Mouse (Mus musculus) R1 (cell line): ENCODE measurements around the gene Hnf1b.
A peak's percentile ranks its signal among the peaks of the same experiment; 100 is the strongest.

Source experiments
- DNase-seq: peaks from one replicate; pipeline ENCODE4 v3.0.0-alpha.2; 2018; ENCODE audit warnings: low read depth, low spot score

The Hnf1b gene

GRCm38 (mm10) chr11:83852501-83853211 lies 2.8 kb downstream of the Hnf1b start:
- peak; percentile 20 for DNase-seq

- peak; percentile 47 for DNase-seq
Measured at GRCm38 (mm10) chr11:83853221-83853792, 3.4 kb downstream of the Hnf1b start.

- DNase-seq: no peak
Measured at GRCm38 (mm10) chr11:83854091-83854490, 4.2 kb downstream of the Hnf1b start.

GRCm38 (mm10) chr11:83854707-83855106 lies 4.8 kb downstream of the Hnf1b start:
- DNase-seq: no peak

- no peak for DNase-seq
Measured at GRCm38 (mm10) chr11:83857256-83857655, 7.4 kb downstream of the Hnf1b start.

- peak; percentile 66 for DNase-seq
Measured at GRCm38 (mm10) chr11:83865286-83865685, 15.4 kb downstream of the Hnf1b start.

GRCm38 (mm10) chr11:83867571-83867970 lies 17.7 kb downstream of the Hnf1b start:
- no peak for DNase-seq

- DNase-seq: no peak
Measured at GRCm38 (mm10) chr11:83869147-83869546, 19.3 kb downstream of the Hnf1b start.

- no peak for DNase-seq
Measured at GRCm38 (mm10) chr11:83869686-83870085, 19.8 kb downstream of the Hnf1b start.

- no peak for DNase-seq
Measured at GRCm38 (mm10) chr11:83871780-83872554, 22.1 kb downstream of the Hnf1b start.

GRCm38 (mm10) chr11:83873509-83873908 lies 23.6 kb downstream of the Hnf1b start:
- no peak for DNase-seq

GRCm38 (mm10) chr11:83876630-83877029 lies 26.8 kb downstream of the Hnf1b start:
- no peak for DNase-seq

GRCm38 (mm10) chr11:83877765-83878164 lies 27.9 kb downstream of the Hnf1b start:
- no peak for DNase-seq

GRCm38 (mm10) chr11:83878417-83878952 lies 28.6 kb downstream of the Hnf1b start:
- no peak for DNase-seq

GRCm38 (mm10) chr11:83879130-83879529 lies 29.3 kb downstream of the Hnf1b start:
- DNase-seq: no peak

GRCm38 (mm10) chr11:83881438-83881837 lies 31.6 kb downstream of the Hnf1b start:
- DNase-seq: no peak

GRCm38 (mm10) chr11:83882552-83882951 lies 32.7 kb downstream of the Hnf1b start:
- DNase-seq: peak; percentile 65

- no peak for DNase-seq
Measured at GRCm38 (mm10) chr11:83883074-83883473, 33.2 kb downstream of the Hnf1b start.

GRCm38 (mm10) chr11:83883812-83884211 lies 33.9 kb downstream of the Hnf1b start:
- DNase-seq: no peak

GRCm38 (mm10) chr11:83885175-83885574 lies 35.3 kb downstream of the Hnf1b start:
- no peak for DNase-seq

GRCm38 (mm10) chr11:83886746-83887145 lies 36.9 kb downstream of the Hnf1b start:
- DNase-seq: no peak

GRCm38 (mm10) chr11:83891366-83891765 lies 41.5 kb downstream of the Hnf1b start:
- peak; percentile 95 for DNase-seq
